Mouse (Mus musculus): ENCODE data around the gene Lrrtm3. TPM values are rescaled to one million over a fixed set of nuclear protein-coding genes. Genes with fewer than 3 reads are reported as not detected.

The Lrrtm3 gene
- polyA plus RNA-seq, 1 experiment from 2014 or later, result 0.96 TPM

- Histone ChIP-seq H3K27me3 (ENCODE audit: low read depth, poor library complexity, severe bottlenecking) (no peaks in the 10 kb centered on the region), H3K4me1 (no peaks in the 10 kb centered on the region), H3K27ac (replicated peaks) (no peak overlapping the region), H3K9me3 (replicated peaks) (no peaks in the 10 kb centered on the region), H3K4me3 (no peak overlapping the region), H3K36me3 (no peaks in the 10 kb centered on the region)
- no peak for DNase-seq (ENCODE audit: low spot score)
- WGBS, result 81% methylated on average over 4 of the region's 4 CpGs
Measured at GRCm38 (mm10) chr10:63947266-63947665, 142.8 kb downstream of the Lrrtm3 start.

- no peak for DNase-seq (ENCODE audit: low spot score)
- H3K9me3 ChIP-seq (replicated peaks), result no peaks in the 10 kb centered on the region
- H3K36me3 ChIP-seq, result no peaks in the 10 kb centered on the region
- H3K27me3 ChIP-seq (ENCODE audit: low read depth, poor library complexity, severe bottlenecking), result no peaks in the 10 kb centered on the region
- no peak overlapping the region for H3K4me3 ChIP-seq
- H3K27ac ChIP-seq (replicated peaks), result no peak overlapping the region
- no peaks in the 10 kb centered on the region for H3K4me1 ChIP-seq
- WGBS, result 75% methylated on average over 3 of the region's 3 CpGs
Measured at GRCm38 (mm10) chr10:63945534-63945933, 144.5 kb downstream of the Lrrtm3 start.

- H3K27ac ChIP-seq (replicated peaks), result no peak overlapping the region
- H3K27me3 ChIP-seq (ENCODE audit: low read depth, poor library complexity, severe bottlenecking), result no peaks in the 10 kb centered on the region
- no peak overlapping the region for H3K4me3 ChIP-seq
- no peaks in the 10 kb centered on the region for H3K36me3 ChIP-seq
- H3K9me3 ChIP-seq (replicated peaks), result no peaks in the 10 kb centered on the region
- no peak for DNase-seq (ENCODE audit: low spot score)
- WGBS, result 81% methylated on average over 5 of the region's 5 CpGs
- peaks cover 3% of the 10 kb centered on the region for H3K4me1 ChIP-seq
Measured at GRCm38 (mm10) chr10:63933946-63934345, 156.1 kb downstream of the Lrrtm3 start.

- no peaks in the 10 kb centered on the region for H3K9me3 ChIP-seq (replicated peaks)
- no peak within 1 kb of the TSS for H3K4me3 ChIP-seq
- no peak for DNase-seq (ENCODE audit: low spot score)
- H3K4me1 ChIP-seq, result peaks cover 7% of the 10 kb centered on the region
- H3K36me3 ChIP-seq, result no peaks in the 10 kb centered on the region
- H3K27ac ChIP-seq (replicated peaks), result no peak within 1 kb of the TSS
- no peaks in the 10 kb centered on the region for H3K27me3 ChIP-seq (ENCODE audit: low read depth, poor library complexity, severe bottlenecking)
Measured at GRCm38 (mm10) chr10:63927334-63927733, 162.7 kb downstream of the Lrrtm3 start, which contains the start of gene Gm10118. TSS of gene Gm10118 (minus strand) at chr10:63927434.

GRCm38 (mm10) chr10:63908878-63909277 is 181.2 kb downstream of the Lrrtm3 start:
- no peaks in the 10 kb centered on the region for H3K36me3 ChIP-seq
- no peaks in the 10 kb centered on the region for H3K4me1 ChIP-seq
- no peaks in the 10 kb centered on the region for H3K27me3 ChIP-seq (ENCODE audit: low read depth, poor library complexity, severe bottlenecking)
- H3K4me3 ChIP-seq, result no peak overlapping the region
- no peak overlapping the region for H3K27ac ChIP-seq (replicated peaks)
- no peaks in the 10 kb centered on the region for H3K9me3 ChIP-seq (replicated peaks)
- DNase-seq (ENCODE audit: low spot score), result no peak

GRCm38 (mm10) chr10:63899891-63900290 is 190.2 kb downstream of the Lrrtm3 start:
- Histone ChIP-seq H3K27me3 (ENCODE audit: low read depth, poor library complexity, severe bottlenecking) (no peaks in the 10 kb centered on the region), H3K4me3 (no peak overlapping the region), H3K27ac (replicated peaks) (no peak overlapping the region), H3K4me1 (no peaks in the 10 kb centered on the region), H3K9me3 (replicated peaks) (no peaks in the 10 kb centered on the region), H3K36me3 (no peaks in the 10 kb centered on the region)
- DNase-seq (ENCODE audit: low spot score), result no peak

GRCm38 (mm10) chr10:63894612-63895011 is 195.5 kb downstream of the Lrrtm3 start:
- no peaks in the 10 kb centered on the region for H3K4me1 ChIP-seq
- H3K36me3 ChIP-seq, result no peaks in the 10 kb centered on the region
- H3K4me3 ChIP-seq, result no peak overlapping the region
- no peak overlapping the region for H3K27ac ChIP-seq (replicated peaks)
- H3K9me3 ChIP-seq (replicated peaks), result no peaks in the 10 kb centered on the region
- DNase-seq (ENCODE audit: low spot score), result no peak
- WGBS, result 89% methylated on average over 5 of the region's 5 CpGs
- H3K27me3 ChIP-seq (ENCODE audit: low read depth, poor library complexity, severe bottlenecking), result no peaks in the 10 kb centered on the region

GRCm38 (mm10) chr10:63886449-63887088 is 203.5 kb downstream of the Lrrtm3 start:
- 91% methylated on average over 23 of the region's 23 CpGs for WGBS
- H3K36me3 ChIP-seq, result no peaks in the 10 kb centered on the region
- H3K27me3 ChIP-seq (ENCODE audit: low read depth, poor library complexity, severe bottlenecking), result no peaks in the 10 kb centered on the region
- DNase-seq (ENCODE audit: low spot score), result no peak
- H3K4me3 ChIP-seq, result no peak overlapping the region
- H3K27ac ChIP-seq (replicated peaks), result no peak overlapping the region
- no peaks in the 10 kb centered on the region for H3K4me1 ChIP-seq
- H3K9me3 ChIP-seq (replicated peaks), result no peaks in the 10 kb centered on the region

GRCm38 (mm10) chr10:63880462-63880903 is 209.6 kb downstream of the Lrrtm3 start:
- WGBS, result 77% methylated on average over 5 of the region's 5 CpGs
- Histone ChIP-seq H3K4me1 (no peaks in the 10 kb centered on the region), H3K27ac (replicated peaks) (no peak overlapping the region), H3K36me3 (no peaks in the 10 kb centered on the region), H3K9me3 (replicated peaks) (no peaks in the 10 kb centered on the region), H3K27me3 (ENCODE audit: low read depth, poor library complexity, severe bottlenecking) (no peaks in the 10 kb centered on the region), H3K4me3 (no peak overlapping the region)
- DNase-seq (ENCODE audit: low spot score), result no peak

Other genes starting within 250 kb of the Lrrtm3 start
- gene Gm10118, start 162.8 kb downstream of the Lrrtm3 start, polyA plus RNA-seq (2016; fragmentation: Nextera tagmentation; extraction: Ambion mirVana), result not detected in 2 replicates